Mouse (Mus musculus) CH12.LX (cell line): ENCODE measurements around the gene Pam. TPM values are rescaled to one million over a fixed set of nuclear protein-coding genes. Genes with fewer than 3 reads are reported as not detected.

Source experiments
- DNase-seq: peaks from one replicate; pipeline ENCODE4 v3.0.0-alpha.2; 2013; ENCODE audit errors: extremely low read depth
- H3K27ac ChIP-seq: 2 replicates; pipeline ENCODE4 v1.5.1; 2012; ENCODE audit warnings: low read depth, mild to moderate bottlenecking, control low read depth, moderate library complexity; ENCODE audit not compliant: insufficient read depth
- H3K27me3 ChIP-seq: replicated peaks from 2 replicates; pipeline ENCODE3; 2012; ENCODE audit warnings: inconsistent platforms
- H3K36me3 ChIP-seq, 2 experiments: replicated peaks in 1 of 2; 2 replicates each; pipeline versions ENCODE3 to v1.6.1; 2012; ENCODE audit warnings: inconsistent platforms in 1 of 2, low read length in 1 of 2, mild to moderate bottlenecking in 1 of 2, mixed read lengths in 1 of 2, moderate library complexity in 1 of 2; ENCODE audit not compliant: control insufficient read depth in 1 of 2, insufficient read depth in 1 of 2
- H3K4me1 ChIP-seq, 2 experiments: 2 replicates each; pipeline ENCODE4 v1.6.1; 2012; ENCODE audit warnings: inconsistent platforms in 1 of 2, moderate library complexity in 1 of 2; ENCODE audit not compliant: insufficient read depth in 2 of 2, control insufficient read depth in 1 of 2
- H3K4me2 ChIP-seq: 2 replicates; pipeline ENCODE4 v1.6.1; 2012; ENCODE audit warnings: low read depth, mild to moderate bottlenecking, control low read depth; ENCODE audit not compliant: poor library complexity, insufficient read depth, severe bottlenecking
- H3K4me3 ChIP-seq, 3 experiments: fragments of 150-350 bp in 1 of 3; sonication (generic) in 1 of 3; replicated peaks in 1 of 3; 2 replicates each; pipeline versions ENCODE3 to v1.5.1; 2011 to 2012; ENCODE audit warnings: low read depth in 2 of 3, low read length in 2 of 3, mild to moderate bottlenecking in 2 of 3, moderate library complexity in 2 of 3, control low read depth in 1 of 3, improper control_type of control experiment in 1 of 3, inconsistent platforms in 1 of 3, mixed read lengths in 1 of 3; ENCODE audit not compliant: poor library complexity in 1 of 3
- H3K79me2 ChIP-seq: replicated peaks from 2 replicates; pipeline ENCODE4 v1.6.1; 2012; ENCODE audit warnings: mild to moderate bottlenecking, moderate library complexity; ENCODE audit not compliant: control insufficient read depth, poor library complexity, insufficient read depth, severe bottlenecking; ENCODE audit errors: extremely low read depth
- H3K9ac ChIP-seq: 2 replicates; pipeline ENCODE4 v1.6.1; 2012; ENCODE audit warnings: low read depth, mild to moderate bottlenecking, control low read depth, moderate library complexity; ENCODE audit not compliant: insufficient read depth
- H3K9me3 ChIP-seq: replicated peaks from 2 replicates; pipeline ENCODE3; 2012; ENCODE audit warnings: low read length, inconsistent platforms, mixed read lengths
- CHD1 ChIP-seq: IDR thresholded peaks from 2 replicates; pipeline ENCODE4 v1.6.1; 2012; ENCODE audit warnings: low read depth, low read length, improper control_type of control experiment, inconsistent platforms
- CHD2 ChIP-seq: IDR thresholded peaks from 2 replicates; pipeline ENCODE4 v1.6.1; 2011; ENCODE audit warnings: low read length, improper control_type of control experiment
- CTCF ChIP-seq, 2 experiments: IDR thresholded peaks in 1 of 2; conservative IDR thresholded peaks in 1 of 2; 2 replicates each; pipeline ENCODE4 v1.5.1; 2011 to 2012; ENCODE audit warnings: low read depth in 2 of 2, low read length in 2 of 2, improper control_type of control experiment in 1 of 2, inconsistent platforms in 1 of 2, mild to moderate bottlenecking in 1 of 2, moderate library complexity in 1 of 2
- E2F4 ChIP-seq: IDR thresholded peaks from 2 replicates; pipeline ENCODE4 v1.6.1; 2011; ENCODE audit warnings: low read depth, low read length, improper control_type of control experiment; ENCODE audit not compliant: insufficient replicate concordance
- ETS1 ChIP-seq: conservative IDR thresholded peaks from 2 replicates; pipeline ENCODE4 v1.6.1; 2012; ENCODE audit warnings: low read depth, mild to moderate bottlenecking, inconsistent platforms, low read length, improper control_type of control experiment, moderate library complexity
- GABPA ChIP-seq: IDR thresholded peaks from 2 replicates; pipeline ENCODE4 v1.6.1; 2012; ENCODE audit warnings: low read depth, low read length, improper control_type of control experiment, inconsistent platforms; ENCODE audit not compliant: insufficient replicate concordance
- IRF4 ChIP-seq: IDR thresholded peaks from 2 replicates; pipeline ENCODE4 v1.6.1; 2014; ENCODE audit warnings: low read depth, mild to moderate bottlenecking, inconsistent platforms, low read length, improper control_type of control experiment
- JUN ChIP-seq: IDR thresholded peaks from 2 replicates; pipeline ENCODE4 v1.6.1; 2011; ENCODE audit warnings: low read depth, mild to moderate bottlenecking, low read length, improper control_type of control experiment, moderate library complexity; ENCODE audit not compliant: insufficient read depth
- KAT2A ChIP-seq: IDR thresholded peaks from 2 replicates; pipeline ENCODE4 v1.6.1; 2012; ENCODE audit warnings: low read length, improper control_type of control experiment, inconsistent platforms; ENCODE audit not compliant: insufficient replicate concordance
- MAFK ChIP-seq: IDR thresholded peaks from 2 replicates; pipeline ENCODE4 v1.6.1; 2011; ENCODE audit warnings: low read length, improper control_type of control experiment; ENCODE audit not compliant: insufficient replicate concordance
- MAX ChIP-seq: IDR thresholded peaks from 2 replicates; pipeline ENCODE4 v1.6.1; 2011; ENCODE audit warnings: low read length, improper control_type of control experiment
- MAZ ChIP-seq: IDR thresholded peaks from 2 replicates; pipeline ENCODE4 v1.6.1; 2012; ENCODE audit warnings: low read depth, mild to moderate bottlenecking, inconsistent platforms, low read length, improper control_type of control experiment, moderate library complexity
- MYC ChIP-seq: IDR thresholded peaks from 2 replicates; pipeline ENCODE4 v1.6.1; 2011; ENCODE audit warnings: low read depth, mild to moderate bottlenecking, improper control_type of control experiment, low read length
- NRF1 ChIP-seq: IDR thresholded peaks from 2 replicates; pipeline ENCODE4 v1.6.1; 2014; ENCODE audit warnings: low read depth, mild to moderate bottlenecking, inconsistent platforms, low read length, improper control_type of control experiment, moderate library complexity
- PAX5 ChIP-seq: IDR thresholded peaks from 2 replicates; pipeline ENCODE4 v1.6.1; 2012; ENCODE audit warnings: low read length, inconsistent platforms, mixed read lengths
- RCOR1 ChIP-seq: conservative IDR thresholded peaks from 2 replicates; pipeline ENCODE4 v1.6.1; 2012; ENCODE audit warnings: low read depth, mild to moderate bottlenecking, inconsistent platforms, low read length, improper control_type of control experiment
- SMC3 ChIP-seq: IDR thresholded peaks from 2 replicates; pipeline ENCODE4 v1.6.1; 2011; ENCODE audit warnings: low read depth, low read length, improper control_type of control experiment
- UBTF ChIP-seq: IDR thresholded peaks from 2 replicates; pipeline ENCODE4 v1.6.1; 2012; ENCODE audit warnings: low read depth, mild to moderate bottlenecking, inconsistent platforms, low read length, improper control_type of control experiment, moderate library complexity
- USF1 ChIP-seq: IDR thresholded peaks from 2 replicates; pipeline ENCODE4 v1.6.1; 2014; ENCODE audit warnings: low read depth, mild to moderate bottlenecking, inconsistent platforms, low read length, improper control_type of control experiment
- ZC3H11A ChIP-seq: IDR thresholded peaks from 2 replicates; pipeline ENCODE4 v1.6.1; 2012; ENCODE audit warnings: low read depth, mild to moderate bottlenecking, inconsistent platforms, low read length, improper control_type of control experiment
- ZKSCAN1 ChIP-seq: IDR thresholded peaks from 2 replicates; pipeline ENCODE4 v1.6.1; 2012; ENCODE audit warnings: low read depth, inconsistent platforms, low read length, improper control_type of control experiment, borderline replicate concordance
- ZMIZ1 ChIP-seq: IDR thresholded peaks from 2 replicates; pipeline ENCODE4 v1.6.1; 2012; ENCODE audit warnings: low read depth, mild to moderate bottlenecking, inconsistent platforms, low read length, improper control_type of control experiment
- ZNF384 ChIP-seq: IDR thresholded peaks from 2 replicates; pipeline ENCODE4 v1.6.1; 2012; ENCODE audit warnings: low read depth, low read length, improper control_type of control experiment, inconsistent platforms
- dilution Hi-C: fragments of 300-500 bp; cut with MboI; formaldehyde crosslinking; loops from 2 replicates; pipeline ENCODE4 v1.14.3; 2020; ENCODE audit warnings: low sequenced_read_pairs; ENCODE audit not compliant: extremely low pct_unique_long_range_greater_than_20kb, extremely low pct_ligation_motif_present
- in situ Hi-C: fragments of 300-500 bp; cut with MboI; formaldehyde crosslinking; loops from 3 replicates; pipeline ENCODE4 v1.14.3; 2019; ENCODE audit warnings: low sequenced_read_pairs, low pct_ligation_motif_present, low pct_unique_long_range_greater_than_20kb, mixed read lengths
- polyA plus RNA-seq: library from polyadenylated mRNA; unstranded; fragments of >175 nt; gene quantifications from 2 replicates; pipeline ENCODE4 v1.2.1, GENCODE M21; 2012; ENCODE audit warnings: low read depth; ENCODE audit not compliant: insufficient read length
- total RNA-seq, 2 experiments: library from RNA; depleted of rRNA; stranded (reverse); fragments of 300-350 nt in 1 of 2; fragments of >200 nt in 1 of 2; gene quantifications; 2 replicates each; pipeline ENCODE4 v1.2.3; 2012 to 2014

Pam gene
- total and polyA plus RNA-seq, 3 experiments = 0.24 TPM; not detected in 2

DNA sequence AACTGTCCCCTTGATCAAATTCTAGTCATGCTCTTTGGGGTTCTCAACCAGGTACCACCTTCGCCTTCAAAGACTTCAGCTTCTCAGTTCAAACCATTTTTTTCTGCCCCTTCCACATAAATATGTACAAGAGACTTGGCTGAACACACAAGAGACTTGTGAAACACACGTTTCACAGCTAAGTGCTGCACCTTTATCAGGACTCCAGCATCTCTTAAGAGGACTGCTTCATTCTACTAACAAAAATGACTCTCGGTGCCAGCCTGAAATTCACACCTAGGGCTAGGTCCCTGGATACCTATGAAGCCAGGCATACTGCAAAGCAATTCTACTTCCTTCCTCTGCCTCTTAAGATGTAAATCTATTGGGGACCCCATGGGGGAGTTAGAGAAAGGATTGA is 148.3 kb downstream of the Pam start:
- Histone ChIP-seq H3K4me2 (no peak overlapping the region), H3K9ac (no peak overlapping the region), H3K9me3 (peaks cover 29% of the 10 kb centered on the region), H3K36me3 (no peaks in the 10 kb centered on the region), H3K4me3 (no peak overlapping the region), H3K4me1 (no peaks in the 10 kb centered on the region), H3K27me3 (no peaks in the 10 kb centered on the region), H3K27ac (no peak overlapping the region), H3K79me2 (no peaks in the 10 kb centered on the region)
- TF ChIP-seq UBTF (no peak), KAT2A (no peak), MAZ (no peak), CHD1 (no peak), JUN (no peak), ZNF384 (no peak), IRF4 (no peak), ZMIZ1 (no peak), ETS1 (no peak), CHD2 (no peak)
- dilution Hi-C loops (no loop called here), in situ Hi-C loops (no loop called here)
- DNase-seq = no peak

DNA sequence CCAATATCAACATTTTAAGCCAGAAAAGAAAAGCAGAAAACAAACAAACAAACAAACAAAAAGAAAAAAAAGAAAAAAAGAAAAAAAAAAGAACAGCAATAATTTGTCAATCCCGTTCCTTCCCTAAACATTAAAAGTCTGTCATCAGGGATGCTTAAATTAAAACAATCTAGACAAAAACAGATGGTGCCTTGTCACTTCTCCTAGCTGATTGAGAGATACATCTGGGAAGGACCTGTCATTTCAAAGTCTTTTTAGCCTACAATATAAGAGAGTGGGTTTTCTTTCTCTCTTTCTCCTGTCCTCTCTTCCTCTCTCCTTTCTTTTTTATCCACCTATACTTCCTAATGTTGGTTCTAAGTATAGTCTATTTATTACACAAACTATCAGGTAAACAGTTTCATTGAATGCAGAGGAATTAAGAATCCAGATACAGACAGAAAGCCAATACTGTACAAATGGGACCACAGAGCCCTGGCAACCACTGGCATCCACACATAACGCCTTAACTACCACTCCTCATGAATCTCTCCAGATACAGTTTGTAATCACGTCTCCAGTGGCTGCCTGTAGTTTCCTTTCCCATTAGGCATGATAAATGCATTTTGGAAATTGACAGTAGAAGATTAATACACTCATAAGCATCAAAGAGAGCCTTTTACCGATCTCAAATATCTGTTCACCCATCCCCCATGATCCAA is 151.4 kb downstream of the Pam start:
- dilution Hi-C loops = no loop called here
- Histone ChIP-seq H3K9me3 (peaks cover 28% of the 10 kb centered on the region), H3K4me1 (no peaks in the 10 kb centered on the region), H3K27ac (no peak overlapping the region), H3K36me3 (no peaks in the 10 kb centered on the region), H3K27me3 (no peaks in the 10 kb centered on the region), H3K4me2 (no peak overlapping the region), H3K79me2 (no peaks in the 10 kb centered on the region), H3K4me3 (no peak overlapping the region), H3K9ac (no peak overlapping the region)
- TF ChIP-seq KAT2A = no peak
- TF ChIP-seq MAX = no peak
- no peak for TF ChIP-seq ZMIZ1
- TF ChIP-seq UBTF = no peak
- TF ChIP-seq E2F4 = no peak
- TF ChIP-seq ZC3H11A = no peak
- TF ChIP-seq GABPA = no peak
- TF ChIP-seq PAX5 = no peak
- TF ChIP-seq CTCF (conservative IDR thresholded peaks at IDR 0.05 in 1 of 2, IDR thresholded peaks at IDR 0.05 in 1 of 2; ENCODE audit: low read depth in 2 of 2, low read length in 2 of 2) = no peak
- no peak for TF ChIP-seq RCOR1
- no peak for TF ChIP-seq ZNF384
- no peak for TF ChIP-seq USF1
- TF ChIP-seq NRF1 = no peak
- no peak for TF ChIP-seq ZKSCAN1
- no peak for TF ChIP-seq MYC
- TF ChIP-seq SMC3 = no peak
- no peak for TF ChIP-seq MAFK
- in situ Hi-C loops = no loop called here
- no peak for DNase-seq
